Mouse (Mus musculus): Measurements from ENCODE around the gene Hoxb7. TPM values are rescaled to one million over a fixed set of nuclear protein-coding genes. Genes with fewer than 3 reads are reported as not detected.

Hoxb7 gene
- total and polyA plus RNA-seq, 2 experiments from 2014 or later = not detected

DNA sequence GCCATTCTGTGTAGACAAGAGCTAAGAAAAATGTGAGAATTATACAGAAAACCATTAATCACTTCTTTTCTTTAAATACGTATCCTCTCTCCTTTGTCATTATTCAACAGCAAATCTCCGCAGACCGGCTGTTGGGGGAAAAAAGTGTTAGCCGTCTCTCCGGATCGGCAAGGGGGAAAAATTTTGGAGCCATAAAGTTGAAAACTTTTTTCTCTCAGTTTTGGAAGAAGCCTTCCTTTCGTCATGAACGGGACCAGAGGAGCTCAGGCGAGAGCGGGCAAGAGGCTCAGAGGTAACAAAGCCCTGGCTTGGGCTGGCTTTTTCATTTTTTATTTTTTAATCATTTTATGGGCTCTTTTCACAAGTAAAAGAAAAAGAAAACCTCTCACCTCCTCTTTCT is 36.7 kb downstream of the Hoxb7 start, which contains the start of gene Hoxb3:
Gene Hoxb3 (plus strand): TSS at position 173 of the 400 bp plus-strand sequence.
- ATAC-seq (ENCODE audit: low FRiP score) = no peak
- Histone ChIP-seq H3K27ac (ENCODE audit: low read depth, low read length) (no peak within 1 kb of the TSS), H3K4me1 (ENCODE audit: insufficient read depth, low read length) (no peaks in the 10 kb centered on the region), H3K36me3 (ENCODE audit: insufficient read depth, low read length) (no peaks in the 10 kb centered on the region), H3K9ac (replicated peaks; ENCODE audit: low read length, poor library complexity, severe bottlenecking) (no peak within 1 kb of the TSS), H3K9me3 (ENCODE audit: low read length) (no peaks in the 10 kb centered on the region), H3K4me2 (ENCODE audit: low read depth, low read length, poor library complexity, severe bottlenecking) (no peak within 1 kb of the TSS), H3K27me3 (ENCODE audit: insufficient read depth, low read length) (peaks cover 99% of the 10 kb centered on the region), H3K4me3 (ENCODE audit: low read depth, low read length) (no peak within 1 kb of the TSS)
- TF ChIP-seq CTCF (IDR thresholded peaks at IDR 0.05) = no peak
- WGBS = 7% methylated on average over 10 of the region's 10 CpGs
- no peak for DNase-seq (ENCODE audit: low spot score)

DNA sequence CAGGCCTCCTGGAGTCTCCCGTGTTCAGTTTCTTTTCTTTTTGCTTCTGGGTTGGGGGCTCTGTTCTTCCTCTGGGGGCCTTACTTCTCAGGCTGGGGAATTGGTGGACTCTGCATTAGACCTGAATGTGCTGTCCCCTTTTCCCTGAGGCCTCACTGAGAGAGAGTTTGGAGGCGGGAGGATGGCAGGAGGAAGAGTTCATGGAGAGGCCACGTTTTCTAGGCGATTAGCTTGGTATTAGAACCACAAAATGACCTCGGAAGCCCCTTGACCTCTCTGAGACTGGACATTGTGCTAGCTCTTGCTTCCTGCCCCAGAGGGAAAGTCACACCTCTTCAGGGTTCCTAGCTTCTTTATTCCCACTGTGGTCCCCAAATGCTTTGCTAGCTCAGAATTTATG is 37.7 kb downstream of the Hoxb7 start:
- Histone ChIP-seq H3K36me3 (ENCODE audit: insufficient read depth, low read length) (no peaks in the 10 kb centered on the region), H3K27ac (ENCODE audit: low read depth, low read length) (no peak overlapping the region), H3K4me2 (ENCODE audit: low read depth, low read length, poor library complexity, severe bottlenecking) (no peak overlapping the region), H3K27me3 (ENCODE audit: insufficient read depth, low read length) (peaks cover 99% of the 10 kb centered on the region), H3K4me1 (ENCODE audit: insufficient read depth, low read length) (no peaks in the 10 kb centered on the region), H3K9ac (replicated peaks; ENCODE audit: low read length, poor library complexity, severe bottlenecking) (no peak overlapping the region), H3K9me3 (ENCODE audit: low read length) (no peaks in the 10 kb centered on the region), H3K4me3 (ENCODE audit: low read depth, low read length) (no peak overlapping the region)
- WGBS = 0% methylated on average over 5 of the region's 5 CpGs
- ATAC-seq (ENCODE audit: low FRiP score) = no peak
- TF ChIP-seq CTCF (IDR thresholded peaks at IDR 0.05) = no peak
- DNase-seq (ENCODE audit: low spot score) = no peak

DNA sequence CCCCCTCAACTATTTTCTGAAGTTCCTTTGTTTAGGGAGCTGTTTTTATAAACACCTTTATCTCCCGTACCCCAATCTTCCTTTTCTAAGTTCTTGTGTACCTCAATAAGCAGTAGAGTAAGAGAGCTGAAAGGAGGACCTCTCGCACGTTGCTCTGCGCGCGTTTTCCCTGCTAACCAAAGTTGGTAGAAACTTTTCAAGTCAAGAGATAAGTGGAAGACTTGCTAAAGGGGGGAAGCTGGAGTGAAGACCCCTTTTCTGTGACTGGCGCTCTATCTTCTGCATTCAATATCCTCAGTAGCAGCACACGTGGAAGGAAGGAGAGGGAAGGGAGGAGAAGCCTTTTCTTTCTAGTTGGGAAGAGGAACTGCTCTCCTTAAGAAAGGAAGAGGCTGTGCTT is 38.5 kb downstream of the Hoxb7 start:
- no peak overlapping the region for H3K4me3 ChIP-seq (ENCODE audit: low read depth, low read length)
- H3K9me3 ChIP-seq (ENCODE audit: low read length) = no peaks in the 10 kb centered on the region
- WGBS = 5% methylated on average over 8 of the region's 8 CpGs
- H3K4me2 ChIP-seq (ENCODE audit: low read depth, low read length, poor library complexity, severe bottlenecking) = no peak overlapping the region
- no peaks in the 10 kb centered on the region for H3K36me3 ChIP-seq (ENCODE audit: insufficient read depth, low read length)
- no peak overlapping the region for H3K27ac ChIP-seq (ENCODE audit: low read depth, low read length)
- DNase-seq (ENCODE audit: low spot score) (no peak), ATAC-seq (ENCODE audit: low FRiP score) (no peak)
- H3K9ac ChIP-seq (replicated peaks; ENCODE audit: low read length, poor library complexity, severe bottlenecking) = no peak overlapping the region
- no peaks in the 10 kb centered on the region for H3K4me1 ChIP-seq (ENCODE audit: insufficient read depth, low read length)
- H3K27me3 ChIP-seq (ENCODE audit: insufficient read depth, low read length) = peaks cover 99% of the 10 kb centered on the region
- TF ChIP-seq CTCF (IDR thresholded peaks at IDR 0.05) = no peak

DNA sequence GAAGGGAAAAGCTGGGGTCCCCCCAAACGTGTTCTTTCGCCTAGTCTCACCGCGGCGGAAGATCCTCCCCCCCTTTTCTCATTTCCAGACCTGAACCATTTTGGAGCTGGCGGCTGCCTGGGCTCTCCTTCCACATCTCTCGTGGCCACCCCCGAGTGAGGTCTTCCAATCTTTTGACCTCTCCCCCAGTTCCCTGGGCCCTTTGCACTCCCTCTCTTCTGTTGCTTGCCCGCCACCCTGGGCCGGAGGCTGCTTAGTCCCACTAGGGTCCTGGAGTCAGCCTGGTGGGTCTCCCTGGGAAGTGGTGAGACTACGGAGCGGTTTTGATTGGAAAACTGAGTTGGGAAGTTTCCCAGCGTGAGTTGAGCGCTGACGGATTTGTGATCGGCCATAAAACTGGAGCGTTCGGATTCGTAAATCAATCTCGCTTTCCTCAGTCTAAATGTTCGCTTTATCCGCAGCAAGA is 39.4 kb downstream of the Hoxb7 start:
- no peak for DNase-seq (ENCODE audit: low spot score)
- no peaks in the 10 kb centered on the region for H3K9me3 ChIP-seq (ENCODE audit: low read length)
- 3% methylated on average over 22 of the region's 22 CpGs for WGBS
- no peak overlapping the region for H3K4me3 ChIP-seq (ENCODE audit: low read depth, low read length)
- H3K9ac ChIP-seq (replicated peaks; ENCODE audit: low read length, poor library complexity, severe bottlenecking) = no peak overlapping the region
- no peaks in the 10 kb centered on the region for H3K4me1 ChIP-seq (ENCODE audit: insufficient read depth, low read length)
- H3K27me3 ChIP-seq (ENCODE audit: insufficient read depth, low read length) = peaks cover 100% of the 10 kb centered on the region
- H3K36me3 ChIP-seq (ENCODE audit: insufficient read depth, low read length) = no peaks in the 10 kb centered on the region
- no peak overlapping the region for H3K27ac ChIP-seq (ENCODE audit: low read depth, low read length)
- no peak overlapping the region for H3K4me2 ChIP-seq (ENCODE audit: low read depth, low read length, poor library complexity, severe bottlenecking)
- no peak for ATAC-seq (ENCODE audit: low FRiP score)
- no peak for TF ChIP-seq CTCF (IDR thresholded peaks at IDR 0.05)

DNA sequence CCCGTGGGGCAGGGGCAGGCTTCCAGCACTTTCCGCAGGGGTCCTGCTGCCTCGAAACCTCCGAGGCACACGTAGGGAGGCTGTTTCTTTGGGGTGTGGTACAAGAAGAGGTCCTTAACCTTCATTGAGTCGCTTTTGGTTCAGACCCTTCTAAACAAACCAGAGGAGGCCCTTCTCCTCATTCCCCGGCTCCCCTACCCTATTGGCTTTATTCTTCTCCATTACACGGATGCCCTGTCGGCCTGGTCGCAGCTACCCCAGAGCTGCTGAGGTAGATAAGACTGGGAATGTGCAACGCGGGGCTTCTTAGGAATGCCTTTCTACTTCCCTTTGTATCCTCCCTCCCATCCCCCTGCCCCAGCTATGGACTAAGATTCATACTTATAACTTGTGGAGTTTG is 40.3 kb downstream of the Hoxb7 start:
- no peaks in the 10 kb centered on the region for H3K9me3 ChIP-seq (ENCODE audit: low read length)
- peaks cover 100% of the 10 kb centered on the region for H3K27me3 ChIP-seq (ENCODE audit: insufficient read depth, low read length)
- under 1% methylated on average over 12 of the region's 12 CpGs for WGBS
- ATAC-seq (ENCODE audit: low FRiP score) (no peak), DNase-seq (ENCODE audit: low spot score) (no peak)
- H3K4me2 ChIP-seq (ENCODE audit: low read depth, low read length, poor library complexity, severe bottlenecking) = no peak overlapping the region
- H3K4me1 ChIP-seq (ENCODE audit: insufficient read depth, low read length) = no peaks in the 10 kb centered on the region
- no peak for TF ChIP-seq CTCF (IDR thresholded peaks at IDR 0.05)
- H3K27ac ChIP-seq (ENCODE audit: low read depth, low read length) = no peak overlapping the region
- no peak overlapping the region for H3K9ac ChIP-seq (replicated peaks; ENCODE audit: low read length, poor library complexity, severe bottlenecking)
- no peak overlapping the region for H3K4me3 ChIP-seq (ENCODE audit: low read depth, low read length)
- no peaks in the 10 kb centered on the region for H3K36me3 ChIP-seq (ENCODE audit: insufficient read depth, low read length)

DNA sequence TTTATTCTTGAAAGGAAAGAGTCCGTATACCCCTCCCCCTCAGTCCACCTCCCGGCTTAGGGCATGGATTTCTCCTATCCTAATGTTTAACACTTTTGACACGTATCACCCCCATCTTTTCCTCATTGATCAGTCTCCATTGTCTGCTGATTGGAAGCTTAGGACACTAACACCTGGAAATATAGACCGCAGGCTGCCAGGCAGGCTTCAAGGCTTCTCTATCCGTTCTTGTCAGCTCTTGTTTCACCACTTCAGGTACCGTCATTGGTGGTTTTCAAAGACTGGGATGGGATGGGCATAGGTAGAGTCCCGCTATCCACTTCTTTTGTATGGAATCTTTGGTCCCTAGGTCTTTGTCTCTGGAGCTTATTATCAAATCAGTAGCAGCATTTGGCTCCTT is 40.7 kb downstream of the Hoxb7 start:
- Histone ChIP-seq H3K36me3 (ENCODE audit: insufficient read depth, low read length) (no peaks in the 10 kb centered on the region), H3K9ac (replicated peaks; ENCODE audit: low read length, poor library complexity, severe bottlenecking) (no peak overlapping the region)

More for the DNA sequence above, 40.7 kb downstream of the Hoxb7 start:
- Histone ChIP-seq H3K9me3 (ENCODE audit: low read length) (no peaks in the 10 kb centered on the region), H3K4me2 (ENCODE audit: low read depth, low read length, poor library complexity, severe bottlenecking) (no peak overlapping the region), H3K27me3 (ENCODE audit: insufficient read depth, low read length) (peaks cover 100% of the 10 kb centered on the region), H3K27ac (ENCODE audit: low read depth, low read length) (no peak overlapping the region), H3K4me1 (ENCODE audit: insufficient read depth, low read length) (no peaks in the 10 kb centered on the region), H3K4me3 (ENCODE audit: low read depth, low read length) (no peak overlapping the region)
- ATAC-seq (ENCODE audit: low FRiP score) (no peak), DNase-seq (ENCODE audit: low spot score) (no peak)
- no peak for TF ChIP-seq CTCF (IDR thresholded peaks at IDR 0.05)
- WGBS = 3% methylated on average over 7 of the region's 7 CpGs
